Mouse (Mus musculus): Measurements from ENCODE around the gene Stk32b. TPM values are rescaled to one million over a fixed set of nuclear protein-coding genes. Genes with fewer than 3 reads are reported as not detected.

Gene Stk32b
- 0.30 and 0.38 TPM in 2 replicates for polyA plus RNA-seq (2015; fragmentation: Nextera tagmentation; extraction: Ambion mirVana)

GRCm38 (mm10) chr5:37716505-37717372 is at the start of gene Stk32b:
Stk32b (minus strand) TSS chr5:37717171.
- Histone ChIP-seq H3K36me3 (replicated peaks) (no peaks in the 10 kb centered on the region), H3K27me3 (peaks cover 38% of the 10 kb centered on the region), H3K4me2 (peak within 1 kb of the TSS; percentile 32), H3K9ac (no peak within 1 kb of the TSS), H3K4me3 (replicated peaks) (no peak within 1 kb of the TSS), H3K27ac (replicated peaks) (no peak within 1 kb of the TSS), H3K4me1 (replicated peaks) (no peaks in the 10 kb centered on the region), H3K9me3 (replicated peaks) (no peaks in the 10 kb centered on the region)
- WGBS (ENCODE audit: insufficient replicate concordance) = 2% methylated on average over 40 of the region's 40 CpGs
- no peak for ATAC-seq (ENCODE audit: insufficient read depth)

GRCm38 (mm10) chr5:37765851-37766250 is 48.9 kb upstream of the Stk32b start:
- Histone ChIP-seq H3K27me3 (no peaks in the 10 kb centered on the region), H3K4me2 (no peak overlapping the region), H3K4me3 (replicated peaks) (no peak overlapping the region), H3K9ac (no peak overlapping the region), H3K27ac (replicated peaks) (no peak overlapping the region), H3K9me3 (replicated peaks) (no peaks in the 10 kb centered on the region), H3K36me3 (replicated peaks) (no peaks in the 10 kb centered on the region), H3K4me1 (replicated peaks) (no peaks in the 10 kb centered on the region)
- ATAC-seq (ENCODE audit: insufficient read depth) = no peak
- WGBS (ENCODE audit: insufficient replicate concordance) = 64% methylated on average over 8 of the region's 8 CpGs

GRCm38 (mm10) chr5:37762046-37762445 is 45.1 kb upstream of the Stk32b start:
- WGBS (ENCODE audit: insufficient replicate concordance) = 68% methylated on average over 3 of the region's 3 CpGs
- no peaks in the 10 kb centered on the region for H3K9me3 ChIP-seq (replicated peaks)
- no peaks in the 10 kb centered on the region for H3K36me3 ChIP-seq (replicated peaks)
- no peak for ATAC-seq (ENCODE audit: insufficient read depth)
- H3K27ac ChIP-seq (replicated peaks) = no peak overlapping the region
- H3K27me3 ChIP-seq = no peaks in the 10 kb centered on the region
- H3K4me3 ChIP-seq (replicated peaks) = no peak overlapping the region
- H3K9ac ChIP-seq = no peak overlapping the region
- no peaks in the 10 kb centered on the region for H3K4me1 ChIP-seq (replicated peaks)
- no peak overlapping the region for H3K4me2 ChIP-seq

- Histone ChIP-seq H3K4me2 (no peak overlapping the region), H3K36me3 (replicated peaks) (no peaks in the 10 kb centered on the region), H3K9me3 (replicated peaks) (no peaks in the 10 kb centered on the region), H3K27me3 (no peaks in the 10 kb centered on the region), H3K4me3 (replicated peaks) (no peak overlapping the region), H3K4me1 (replicated peaks) (no peaks in the 10 kb centered on the region), H3K27ac (replicated peaks) (no peak overlapping the region), H3K9ac (no peak overlapping the region)
- no peak for ATAC-seq (ENCODE audit: insufficient read depth)
- 55% methylated on average over 7 of the region's 7 CpGs for WGBS (ENCODE audit: insufficient replicate concordance)
These were observed 36.4 kb upstream of the Stk32b start for GRCm38 (mm10) chr5:37753366-37753765.

- H3K9me3 ChIP-seq (replicated peaks) = no peaks in the 10 kb centered on the region
These were observed 35.3 kb upstream of the Stk32b start for GRCm38 (mm10) chr5:37752027-37752967.

GRCm38 (mm10) chr5:37743889-37744707 is 27.1 kb upstream of the Stk32b start:
- 55% methylated on average over 13 of the region's 13 CpGs for WGBS (ENCODE audit: insufficient replicate concordance)
- H3K4me3 ChIP-seq (replicated peaks) = no peak overlapping the region
- no peak overlapping the region for H3K4me2 ChIP-seq
- no peak overlapping the region for H3K27ac ChIP-seq (replicated peaks)
- ATAC-seq (ENCODE audit: insufficient read depth) = no peak
- no peaks in the 10 kb centered on the region for H3K27me3 ChIP-seq
- no peaks in the 10 kb centered on the region for H3K36me3 ChIP-seq (replicated peaks)
- H3K9ac ChIP-seq = no peak overlapping the region
- H3K4me1 ChIP-seq (replicated peaks) = no peaks in the 10 kb centered on the region
- H3K9me3 ChIP-seq (replicated peaks) = no peaks in the 10 kb centered on the region

More at GRCm38 (mm10) chr5:37752027-37752967, 35.3 kb upstream of the Stk32b start:
- 45% methylated on average over 8 of the region's 8 CpGs for WGBS (ENCODE audit: insufficient replicate concordance)
- Histone ChIP-seq H3K36me3 (replicated peaks) (no peaks in the 10 kb centered on the region), H3K4me3 (replicated peaks) (no peak overlapping the region), H3K4me1 (replicated peaks) (no peaks in the 10 kb centered on the region), H3K4me2 (no peak overlapping the region), H3K27me3 (no peaks in the 10 kb centered on the region), H3K27ac (replicated peaks) (no peak overlapping the region), H3K9ac (no peak overlapping the region)
- ATAC-seq (ENCODE audit: insufficient read depth) = no peak

GRCm38 (mm10) chr5:37736213-37736612 is 19.2 kb upstream of the Stk32b start:
- H3K36me3 ChIP-seq (replicated peaks) = no peaks in the 10 kb centered on the region
- no peak for ATAC-seq (ENCODE audit: insufficient read depth)
- H3K4me2 ChIP-seq = no peak overlapping the region

GRCm38 (mm10) chr5:37735224-37735623 is 18.3 kb upstream of the Stk32b start, which contains the start of gene Cytl1:
Cytl1 (plus strand) TSS chr5:37735519.
- Histone ChIP-seq H3K27me3 (no peaks in the 10 kb centered on the region), H3K4me3 (replicated peaks) (no peak within 1 kb of the TSS), H3K9me3 (replicated peaks) (no peaks in the 10 kb centered on the region), H3K9ac (no peak within 1 kb of the TSS), H3K27ac (replicated peaks) (no peak within 1 kb of the TSS), H3K36me3 (replicated peaks) (no peaks in the 10 kb centered on the region), H3K4me2 (no peak within 1 kb of the TSS), H3K4me1 (replicated peaks) (no peaks in the 10 kb centered on the region)
- WGBS (ENCODE audit: insufficient replicate concordance) = 45% methylated on average over 5 of the region's 5 CpGs
- no peak for ATAC-seq (ENCODE audit: insufficient read depth)

More at GRCm38 (mm10) chr5:37736213-37736612, 19.2 kb upstream of the Stk32b start:
- H3K4me3 ChIP-seq (replicated peaks) = no peak overlapping the region
- H3K4me1 ChIP-seq (replicated peaks) = no peaks in the 10 kb centered on the region
- H3K9ac ChIP-seq = no peak overlapping the region
- H3K27me3 ChIP-seq = no peaks in the 10 kb centered on the region
- no peaks in the 10 kb centered on the region for H3K9me3 ChIP-seq (replicated peaks)
- 36% methylated on average over 7 of the region's 7 CpGs for WGBS (ENCODE audit: insufficient replicate concordance)
- no peak overlapping the region for H3K27ac ChIP-seq (replicated peaks)

DNA sequence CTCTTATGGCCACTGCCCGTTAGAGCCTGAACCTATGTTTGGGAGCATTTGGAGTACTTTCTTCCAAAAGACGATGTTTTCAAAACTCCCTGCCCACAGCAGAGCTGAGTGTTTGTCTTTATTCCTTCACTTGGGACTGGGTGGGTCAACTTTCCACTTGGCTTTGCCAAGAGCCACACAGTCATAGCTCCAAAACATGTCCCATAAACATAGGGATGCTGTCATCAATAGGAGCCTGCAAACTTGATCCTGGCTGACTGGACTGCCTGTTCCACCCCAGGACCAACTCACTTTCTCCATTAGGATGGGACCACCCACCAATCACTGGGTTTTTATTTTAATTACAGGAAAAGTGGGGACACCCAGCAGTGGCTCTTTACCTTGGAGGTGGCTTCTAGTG is 13.8 kb upstream of the Stk32b start:
- H3K27ac ChIP-seq (replicated peaks) = no peak overlapping the region
- 70% methylated on average over 2 of the region's 2 CpGs for WGBS (ENCODE audit: insufficient replicate concordance)
- H3K4me1 ChIP-seq (replicated peaks) = no peaks in the 10 kb centered on the region
- no peaks in the 10 kb centered on the region for H3K36me3 ChIP-seq (replicated peaks)
- H3K9ac ChIP-seq = no peak overlapping the region
- ATAC-seq (ENCODE audit: insufficient read depth) = no peak
- no peak overlapping the region for H3K4me3 ChIP-seq (replicated peaks)
- H3K9me3 ChIP-seq (replicated peaks) = no peaks in the 10 kb centered on the region
- no peaks in the 10 kb centered on the region for H3K27me3 ChIP-seq
- H3K4me2 ChIP-seq = no peak overlapping the region

DNA sequence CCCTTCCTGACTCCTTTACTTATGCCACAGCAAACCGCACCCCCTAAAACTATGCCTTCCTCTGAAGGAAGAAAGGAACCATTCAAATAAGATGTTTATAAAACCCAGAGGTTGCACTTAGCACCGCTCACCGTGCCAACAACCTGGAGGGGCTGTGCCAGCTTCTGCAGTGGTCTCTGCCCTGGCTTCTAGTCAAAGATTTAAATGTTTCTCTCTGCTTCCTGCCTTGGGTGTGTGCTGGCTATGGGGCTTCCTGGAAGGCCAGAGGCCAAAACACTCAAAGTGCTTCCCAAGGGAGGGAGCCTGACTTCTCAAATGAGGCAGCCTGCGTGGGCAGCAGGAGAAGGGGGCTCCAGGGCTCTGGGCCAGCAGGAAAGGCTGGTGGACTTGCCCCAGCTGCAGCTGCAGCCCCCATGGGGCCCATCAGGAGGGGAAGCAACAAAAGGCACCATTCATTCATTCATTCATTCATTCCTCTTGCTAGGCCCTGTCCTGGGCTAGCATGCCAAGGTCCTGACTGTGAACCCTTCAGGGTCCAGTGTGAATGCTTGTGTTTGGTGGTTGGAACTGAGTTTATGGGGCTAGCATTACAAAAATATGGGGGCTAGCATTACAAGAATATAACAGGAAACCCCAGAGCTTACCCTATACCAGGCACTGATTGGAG is 8.4 kb upstream of the Stk32b start:
- Histone ChIP-seq H3K9ac (no peak overlapping the region), H3K4me2 (no peak overlapping the region), H3K4me3 (replicated peaks) (no peak overlapping the region), H3K27ac (replicated peaks) (no peak overlapping the region), H3K36me3 (replicated peaks) (no peaks in the 10 kb centered on the region), H3K9me3 (replicated peaks) (no peaks in the 10 kb centered on the region), H3K4me1 (replicated peaks) (no peaks in the 10 kb centered on the region), H3K27me3 (no peaks in the 10 kb centered on the region)
- 61% methylated on average over 4 of the region's 4 CpGs for WGBS (ENCODE audit: insufficient replicate concordance)
- no peak for ATAC-seq (ENCODE audit: insufficient read depth)

Data from liver, embryonic 15.5 days (tissue).